Mouse (Mus musculus) CD4-positive helper T cell, adult 2 months (primary cell): Measurements from ENCODE around the gene Tax1bp3.
A peak's percentile ranks its signal among the peaks of the same experiment; 100 is the strongest.

Experiments used
- DNase-seq: peaks from one replicate; pipeline ENCODE4 v3.0.0-alpha.2; 2012; ENCODE audit warnings: low read depth, missing footprints, low spot score

The Tax1bp3 gene

DNA sequence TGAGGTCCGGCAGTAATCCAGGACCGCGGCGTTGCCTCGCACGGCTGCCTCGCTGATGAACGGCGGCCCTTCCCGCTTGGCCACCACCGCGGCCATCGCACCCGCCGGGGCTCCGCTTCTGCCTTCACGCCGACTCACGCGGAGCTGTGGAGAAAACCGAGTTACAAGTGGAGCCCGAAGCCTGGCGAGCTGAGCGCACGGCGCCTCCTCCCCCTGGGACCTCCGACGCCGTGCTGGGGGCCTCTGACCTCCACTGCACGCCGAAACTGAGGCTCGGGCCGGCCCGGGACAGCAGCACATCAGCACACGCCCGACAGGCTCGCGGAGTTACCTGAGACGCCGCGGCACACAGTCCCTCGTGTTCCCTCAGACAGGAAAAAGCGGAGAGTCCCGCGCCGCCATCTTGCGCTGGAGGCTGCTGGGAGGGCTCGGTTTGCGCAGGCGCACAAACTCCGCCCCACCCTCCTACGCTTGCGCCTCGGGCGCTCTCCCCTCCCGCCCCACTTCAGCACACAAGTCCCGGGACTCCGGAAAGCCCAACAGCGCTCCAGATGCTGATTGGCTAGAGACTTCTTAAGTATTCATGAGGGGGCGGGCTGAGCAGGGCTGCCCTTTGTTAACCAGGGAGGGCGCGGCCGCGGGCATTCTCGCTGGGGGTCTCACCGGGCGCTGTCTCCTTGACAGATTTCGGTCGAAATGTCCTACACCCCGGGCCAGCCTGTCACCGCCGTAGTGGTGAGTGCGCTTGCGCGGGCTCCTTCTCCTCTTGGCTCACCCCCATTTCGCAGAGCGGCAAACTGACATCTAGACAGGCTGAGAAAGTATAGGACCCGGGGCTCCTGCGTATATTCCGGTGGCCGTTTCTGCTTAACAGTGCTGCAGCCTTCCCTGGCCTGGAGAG, at the start of gene Tax1bp3, which contains the start of gene Emc6:
TSS of gene Tax1bp3 (plus strand) at position 476 of the 901 bp plus-strand sequence.
TSS of gene Emc6 (minus strand) at position 430 of the 901 bp plus-strand sequence.
- peak; percentile 99 for DNase-seq

DNA sequence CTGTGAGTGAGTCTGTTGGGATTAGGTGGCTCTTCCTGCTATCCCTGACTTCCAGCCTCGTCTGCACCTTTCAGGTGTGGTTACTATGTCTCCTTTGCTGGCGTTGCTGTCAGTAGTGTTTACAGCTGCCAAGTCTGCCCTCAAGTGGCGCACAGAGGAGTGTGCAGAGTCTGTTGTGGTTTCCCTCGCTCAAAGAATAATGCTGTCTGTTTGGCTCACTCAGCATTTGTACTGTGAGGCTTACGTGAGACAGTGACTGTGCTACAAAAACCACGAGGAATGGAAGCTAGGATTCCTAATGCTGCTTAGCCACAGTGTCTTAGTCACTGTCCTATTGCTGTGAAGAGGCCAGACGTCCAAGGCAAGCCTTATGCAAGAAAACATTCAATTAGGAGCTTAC, 45.9 kb upstream of the Tax1bp3 start:
- peak; percentile 77 for DNase-seq

DNA sequence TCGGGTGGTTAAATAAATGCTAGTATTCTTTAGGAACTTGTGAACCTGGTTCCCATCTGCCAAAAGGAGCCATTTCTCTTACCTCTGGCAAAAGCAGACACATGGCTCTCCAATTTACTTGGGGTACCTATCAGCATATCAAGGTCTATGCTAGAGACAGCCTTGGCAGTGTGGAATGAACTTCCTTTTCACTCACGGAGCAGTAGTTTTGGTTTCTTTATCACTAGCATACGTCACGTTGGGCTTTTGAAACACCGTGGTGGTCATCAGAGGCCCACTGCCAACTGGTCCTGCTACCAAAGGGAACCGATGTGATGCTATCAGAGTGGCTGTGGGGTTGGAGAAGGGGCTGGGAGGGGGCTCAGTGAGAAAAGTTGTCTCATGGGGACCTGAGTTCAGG, 43.9 kb upstream of the Tax1bp3 start:
- peak; percentile 51 for DNase-seq

DNA sequence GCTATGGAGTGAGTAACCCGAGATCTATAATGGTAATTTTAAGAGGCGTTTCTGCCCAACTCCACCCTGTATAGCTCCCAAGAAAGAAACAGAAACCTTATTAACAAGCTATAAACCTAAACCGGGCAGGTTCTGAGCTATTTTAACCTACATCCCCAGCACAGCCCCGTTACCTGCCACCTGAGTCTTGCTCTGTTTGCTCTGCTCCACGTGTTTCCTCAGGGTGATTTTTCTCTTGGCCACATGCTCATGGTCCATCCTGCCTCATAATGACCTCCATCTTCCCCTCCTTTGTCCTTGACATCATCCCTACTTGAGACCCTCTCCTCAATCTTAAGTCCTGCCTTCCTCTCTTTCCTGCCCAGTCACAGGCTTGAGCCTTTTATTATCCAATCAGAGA, 42.7 kb upstream of the Tax1bp3 start:
- DNase-seq = no peak

DNA sequence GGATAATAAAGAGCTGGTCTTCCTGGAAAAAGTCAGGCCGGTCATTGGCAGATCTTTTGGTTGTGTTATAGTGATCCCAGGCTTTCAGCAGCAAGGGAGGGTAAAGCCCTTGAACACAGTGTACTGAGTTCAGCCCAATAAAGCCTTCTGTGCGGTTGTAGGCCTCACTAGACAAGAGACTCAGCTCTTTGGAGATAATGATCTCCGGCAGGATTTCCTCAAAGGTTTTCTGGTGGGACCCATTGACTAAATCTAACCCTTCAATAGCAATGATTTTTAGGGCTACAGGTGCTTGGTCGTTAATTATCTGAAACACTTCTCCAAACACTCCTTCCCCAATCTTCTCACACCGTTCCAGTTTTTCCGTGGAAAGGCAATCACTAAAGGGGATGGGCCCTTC, 40.3 kb upstream of the Tax1bp3 start:
- DNase-seq = peak; percentile 66

DNA sequence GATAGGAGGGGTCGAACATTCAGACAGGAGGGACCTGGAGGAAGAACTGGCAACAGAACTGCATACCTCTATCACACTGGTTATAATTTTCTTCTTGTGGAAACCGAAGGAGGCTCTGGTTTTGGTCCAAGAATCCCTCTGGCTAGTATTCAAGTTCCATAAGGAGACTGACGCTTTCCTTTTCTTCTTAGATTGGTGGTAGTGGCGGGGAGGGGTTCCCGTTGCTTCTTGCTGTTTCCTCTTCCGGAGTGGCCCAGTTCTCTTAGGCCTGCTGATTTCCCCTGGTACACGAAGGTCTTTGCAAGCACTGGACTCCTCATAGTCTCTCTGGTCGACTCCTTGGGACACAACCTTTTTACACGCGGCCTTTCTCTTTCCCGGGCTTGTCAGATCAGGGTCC, 39.8 kb upstream of the Tax1bp3 start:
- no peak for DNase-seq

DNA sequence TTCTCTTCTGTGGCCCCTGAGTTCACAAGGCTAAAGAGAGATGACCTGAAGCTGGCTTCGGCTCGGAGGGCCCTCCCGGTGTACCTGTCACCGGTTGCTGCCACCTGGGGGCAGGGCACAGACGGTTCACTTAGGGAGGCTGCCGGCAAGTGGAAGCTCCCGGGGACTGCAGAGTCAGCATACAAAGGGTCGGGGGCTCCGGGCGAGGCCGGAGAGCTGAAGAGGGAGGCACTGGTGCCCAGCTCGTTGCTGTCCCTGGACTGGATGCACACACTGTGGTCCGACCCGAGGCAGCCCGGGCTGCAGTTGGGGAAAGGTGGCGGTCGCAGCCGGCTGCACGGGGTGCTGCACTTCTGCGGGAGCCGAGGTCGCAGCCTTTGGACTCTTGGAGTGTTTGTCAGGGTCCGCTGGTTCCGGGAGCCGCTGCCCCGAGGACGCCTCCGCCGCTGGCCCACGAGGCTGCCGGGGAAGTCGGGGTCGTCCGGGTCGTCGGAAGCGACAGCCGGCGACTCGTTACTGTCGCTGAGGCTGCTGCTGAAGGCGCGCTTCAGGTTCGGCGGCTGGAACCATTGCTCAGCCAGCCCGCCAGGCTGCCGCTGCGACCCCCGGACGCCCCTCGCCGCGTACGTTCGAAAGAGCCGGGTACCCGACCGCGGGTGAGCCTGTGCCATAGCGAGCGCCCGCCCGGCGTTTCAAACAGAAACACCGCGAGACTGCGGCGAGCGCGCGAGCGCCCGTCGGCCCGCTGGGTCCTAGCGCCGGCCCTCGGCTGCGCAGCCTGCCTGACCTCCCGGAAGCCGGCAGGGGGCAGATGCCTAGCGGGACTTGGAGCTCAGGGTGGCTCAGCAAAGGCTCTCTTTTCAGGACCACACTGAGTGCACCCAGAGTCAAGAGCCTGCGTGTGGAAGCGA, 39.0 kb upstream of the Tax1bp3 start, which contains the start of gene Haspin:
TSS of gene Haspin (minus strand) at position 704 of the 911 bp plus-strand sequence.
- DNase-seq = peak; percentile 92

DNA sequence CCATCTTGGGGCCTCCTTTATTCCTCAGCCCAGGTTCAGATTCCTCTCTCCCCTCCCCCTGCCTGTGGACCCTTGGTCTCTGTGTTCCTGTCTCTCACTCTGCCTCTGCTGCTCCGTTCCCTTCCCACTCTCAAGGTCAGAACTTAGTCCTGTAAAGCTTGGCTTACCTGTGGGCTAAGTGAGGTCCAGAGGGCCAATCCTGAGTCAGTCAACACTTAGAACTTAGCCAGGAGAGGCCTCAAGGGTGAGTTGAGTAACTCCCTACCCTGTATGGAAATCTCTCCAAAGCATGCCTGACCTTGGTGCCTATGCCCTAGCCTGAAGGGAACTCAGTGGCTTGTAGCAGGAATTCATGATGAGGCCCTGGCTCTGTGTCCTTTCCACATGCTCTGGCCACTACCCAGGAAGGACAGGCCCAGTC, 32.6 kb upstream of the Tax1bp3 start:
- no peak for DNase-seq

DNA sequence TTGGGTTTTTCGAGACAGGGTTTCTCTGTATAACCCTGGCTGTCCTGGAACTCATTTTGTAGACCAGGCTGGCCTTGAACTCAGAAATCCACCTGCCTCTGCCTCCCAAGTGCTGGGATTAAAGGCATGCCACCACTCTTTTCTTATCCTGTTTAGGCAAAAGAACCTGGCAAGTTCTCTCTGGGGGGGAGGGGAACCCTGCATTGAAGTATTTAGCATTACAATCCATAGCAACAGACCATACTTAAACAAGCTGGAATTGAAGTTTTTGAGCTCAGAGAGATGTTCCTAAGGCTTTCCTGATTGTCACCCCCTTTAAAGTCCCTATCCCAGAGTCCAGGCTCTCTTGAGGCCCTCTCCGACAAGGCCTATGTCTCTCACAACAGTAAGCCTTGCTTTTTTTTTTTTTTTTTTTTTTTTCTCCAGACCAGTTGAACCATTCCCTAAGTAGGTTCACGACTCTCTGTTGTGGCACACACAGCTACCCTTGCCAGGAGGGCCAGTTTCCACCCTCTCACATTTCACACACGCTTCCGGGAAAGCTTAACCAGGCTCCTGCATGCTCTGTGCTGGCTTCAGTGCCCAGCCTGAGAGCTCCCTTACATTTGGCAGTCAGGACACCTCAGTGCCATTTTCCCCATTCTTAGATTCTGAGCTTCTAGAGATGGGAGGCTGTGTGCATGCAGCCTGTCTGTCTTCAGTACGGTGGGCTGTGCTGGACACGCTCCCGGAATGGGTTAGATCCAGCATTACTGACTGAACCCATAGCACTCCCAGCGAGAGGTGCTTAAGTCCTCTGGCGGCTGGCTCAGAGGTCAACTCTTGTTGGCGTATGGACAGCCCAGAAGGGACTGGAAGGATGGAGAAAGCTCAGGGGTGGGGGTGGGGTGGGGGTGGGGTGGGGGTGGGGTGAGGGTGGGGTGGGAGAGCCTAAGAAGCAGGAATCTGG, 30.6 kb upstream of the Tax1bp3 start:
- no peak for DNase-seq

DNA sequence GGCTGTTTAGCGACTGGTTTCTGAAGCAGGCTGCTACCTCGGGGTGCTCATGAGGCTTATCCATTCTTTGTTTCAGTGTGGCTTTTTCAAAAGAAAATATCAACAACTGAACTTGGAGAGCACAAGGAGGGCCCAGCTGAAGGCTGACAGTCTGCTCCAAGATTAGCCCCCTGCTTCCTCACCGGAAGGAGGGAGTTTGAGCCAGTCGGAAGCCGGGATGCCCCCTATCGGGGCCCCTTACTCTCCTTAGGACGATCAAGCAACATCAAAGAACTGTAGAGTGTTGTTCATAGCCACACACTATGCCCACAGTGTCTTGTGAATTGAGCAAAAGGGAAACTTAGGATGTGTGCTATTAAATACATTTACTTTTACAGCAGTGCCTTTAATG, 29.9 kb upstream of the Tax1bp3 start:
- no peak for DNase-seq

DNA sequence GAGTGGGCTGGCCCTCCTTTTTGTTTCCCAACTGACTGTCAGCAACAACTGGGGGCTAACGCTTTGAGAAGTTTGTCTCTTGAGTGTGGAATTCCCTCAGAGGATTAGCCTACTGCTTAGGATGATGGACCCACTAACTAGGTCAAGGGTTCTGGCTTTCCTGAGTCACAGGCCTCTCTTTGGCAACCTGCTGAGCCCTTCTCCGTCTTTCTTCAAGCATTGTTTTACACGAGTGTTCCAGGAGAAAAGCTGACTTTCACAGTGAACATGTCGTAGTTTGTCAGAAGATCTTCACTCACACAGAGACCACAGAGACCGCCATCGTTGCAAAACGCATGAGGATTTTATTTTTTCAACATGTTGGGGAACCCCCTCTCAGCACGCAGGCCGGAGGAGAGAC, 28.7 kb upstream of the Tax1bp3 start:
- no peak for DNase-seq

DNA sequence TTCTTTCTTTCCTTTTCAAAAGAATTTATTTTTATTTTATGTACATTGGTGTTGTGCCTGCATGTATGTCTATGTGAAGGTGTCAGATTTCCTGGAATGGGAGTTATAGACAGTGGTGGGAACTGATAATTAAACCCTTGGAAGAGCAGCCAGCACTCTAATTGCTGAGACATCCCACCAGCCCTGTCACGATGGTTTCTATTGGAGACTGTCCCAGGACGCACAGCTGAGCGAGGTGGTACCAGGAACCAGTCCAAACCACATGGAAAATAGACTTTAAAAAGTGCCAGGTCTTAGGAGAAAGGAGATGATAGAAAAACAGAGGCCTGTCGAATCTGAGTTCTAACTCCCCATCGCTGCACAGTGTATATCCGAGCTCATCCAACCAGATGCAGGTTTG, 21.8 kb upstream of the Tax1bp3 start:
- DNase-seq = no peak

DNA sequence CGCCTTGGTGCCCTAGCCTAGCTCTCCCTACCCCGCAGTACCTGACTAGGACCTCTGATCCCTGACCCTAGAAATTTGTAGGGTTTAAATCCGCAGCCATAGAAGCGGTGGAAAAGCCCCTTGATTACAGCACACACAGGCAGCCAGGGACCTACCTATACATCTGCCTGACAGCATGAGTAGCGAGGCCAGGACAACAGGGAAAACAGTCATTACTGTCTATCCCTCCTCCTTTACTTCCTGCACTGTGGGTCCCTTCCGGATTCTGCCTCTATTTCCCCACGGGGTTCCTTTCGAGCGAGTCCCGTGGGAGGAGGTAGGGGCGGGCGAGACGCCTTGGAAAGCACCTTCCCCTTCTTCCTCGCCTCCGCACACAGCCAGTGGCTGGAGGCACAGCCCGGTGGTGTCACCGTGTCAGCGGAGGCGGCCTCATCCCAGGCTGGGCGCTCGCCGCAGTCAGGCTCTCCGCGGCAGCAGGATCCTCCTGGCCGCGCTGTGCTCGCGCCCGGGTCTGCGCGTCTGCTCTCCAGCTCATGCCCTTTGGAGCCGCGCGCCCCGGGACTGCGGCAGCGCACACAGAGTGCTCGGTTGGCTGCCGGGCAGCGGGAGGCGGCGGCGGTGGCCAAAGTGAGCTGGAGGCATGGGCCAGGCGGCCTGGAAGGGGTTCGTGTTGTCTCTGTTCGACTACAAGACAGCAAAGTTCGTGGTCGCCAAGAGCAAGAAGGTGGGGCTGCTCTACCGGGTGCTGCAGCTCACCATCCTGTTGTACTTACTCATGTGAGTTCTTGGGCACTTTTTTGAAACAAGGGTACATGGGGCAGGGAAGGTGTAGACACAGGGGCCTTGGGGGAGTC, 16.7 kb upstream of the Tax1bp3 start, which contains the start of gene P2rx5:
TSS of gene P2rx5 (plus strand) at position 465 of the 854 bp plus-strand sequence.
- peak; percentile 25 for DNase-seq

DNA sequence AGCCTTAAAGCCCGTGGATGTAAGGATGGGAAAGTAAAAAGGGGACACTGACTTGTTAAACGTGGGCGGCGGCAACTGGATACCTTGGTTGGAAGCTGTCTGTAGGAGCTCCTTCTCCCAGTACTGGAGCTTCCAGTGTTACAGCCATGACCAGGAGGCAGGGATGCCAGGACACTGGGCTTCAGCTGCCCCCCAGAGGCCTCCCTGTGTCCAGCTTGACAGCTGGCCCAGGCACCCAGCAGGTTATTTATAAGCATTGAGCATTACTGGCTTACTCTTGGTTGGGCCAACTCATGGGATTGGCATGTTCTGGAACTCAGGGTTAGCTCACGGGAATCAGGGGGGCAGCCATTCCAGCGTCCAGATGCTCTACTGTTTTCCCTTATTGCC, 16.1 kb upstream of the Tax1bp3 start:
- no peak for DNase-seq

DNA sequence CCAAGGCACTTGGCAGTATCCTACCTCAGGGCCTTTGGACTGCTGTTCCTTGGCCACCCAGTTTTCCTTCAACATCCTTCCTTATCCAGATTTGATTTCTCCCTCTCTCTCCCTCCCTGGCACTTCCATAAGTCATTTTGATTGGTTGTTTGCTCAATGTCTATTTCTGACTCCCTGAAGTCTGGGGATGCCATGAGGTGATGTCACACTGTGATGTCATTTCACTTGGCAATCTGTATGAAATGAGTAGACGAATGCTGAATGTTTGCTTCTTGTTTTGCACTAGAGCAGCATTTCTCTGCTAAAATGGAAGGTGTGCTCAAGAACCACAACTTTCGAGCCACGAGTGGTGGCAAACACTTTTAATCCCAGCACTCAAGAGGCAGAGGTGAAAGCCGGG, 15.3 kb upstream of the Tax1bp3 start:
- no peak for DNase-seq

DNA sequence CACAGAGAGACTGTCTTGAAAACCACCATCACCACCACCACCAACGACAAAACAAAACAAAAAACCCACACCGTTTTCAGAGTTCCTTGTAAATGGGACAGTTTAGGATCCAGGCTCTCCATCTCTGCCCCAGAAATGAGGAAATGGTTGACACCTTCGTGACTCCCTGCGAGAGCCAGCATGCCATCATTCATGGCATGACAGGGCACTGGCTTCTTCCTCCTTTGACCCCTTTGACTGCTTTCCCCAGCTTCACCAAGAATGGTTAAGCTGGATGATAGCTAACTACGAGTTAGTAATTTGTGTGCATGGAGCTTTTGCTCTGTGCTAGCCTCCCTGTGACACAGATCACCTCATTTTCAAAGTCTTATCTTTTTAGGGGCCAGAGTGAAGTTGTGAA, 14.6 kb upstream of the Tax1bp3 start:
- no peak for DNase-seq

DNA sequence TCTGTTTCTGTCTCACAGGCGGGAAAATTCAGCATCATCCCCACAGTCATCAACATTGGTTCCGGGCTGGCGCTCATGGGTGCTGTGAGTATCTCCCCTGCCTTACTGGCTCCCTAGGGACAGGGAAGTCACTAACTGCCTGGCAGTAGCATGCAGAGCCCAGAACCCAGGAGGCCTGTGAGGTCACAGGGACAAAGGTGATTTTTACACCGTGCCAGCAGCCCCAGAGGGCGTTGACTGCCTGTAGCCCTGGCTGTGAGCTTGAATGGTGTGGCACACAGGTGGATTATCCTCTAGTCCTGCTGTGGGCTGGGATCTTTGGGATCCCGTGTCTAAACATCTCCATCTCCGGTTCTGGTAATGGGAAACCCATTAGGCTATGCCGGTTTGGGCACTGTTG, 8.8 kb upstream of the Tax1bp3 start:
- DNase-seq = no peak

DNA sequence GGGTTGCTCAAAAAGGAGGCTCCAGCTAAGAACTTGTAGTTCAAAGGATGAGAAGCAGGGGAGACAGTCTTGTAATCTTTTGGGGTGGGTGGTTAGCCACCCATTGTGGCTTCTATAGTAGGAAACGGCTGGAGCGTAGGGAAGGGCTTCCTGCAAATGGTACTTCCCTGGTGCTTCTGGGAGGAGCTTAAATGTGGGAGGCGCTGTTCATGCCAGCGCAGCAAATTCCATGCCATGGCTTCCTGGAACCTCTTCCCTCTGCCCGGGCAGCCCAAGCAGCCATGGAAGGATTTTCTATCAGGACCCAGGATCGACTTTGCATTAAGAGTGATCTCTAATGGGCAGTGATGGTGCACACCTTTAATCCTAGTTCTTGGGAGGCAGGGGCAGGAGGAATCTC, 8.3 kb upstream of the Tax1bp3 start:
- no peak for DNase-seq

DNA sequence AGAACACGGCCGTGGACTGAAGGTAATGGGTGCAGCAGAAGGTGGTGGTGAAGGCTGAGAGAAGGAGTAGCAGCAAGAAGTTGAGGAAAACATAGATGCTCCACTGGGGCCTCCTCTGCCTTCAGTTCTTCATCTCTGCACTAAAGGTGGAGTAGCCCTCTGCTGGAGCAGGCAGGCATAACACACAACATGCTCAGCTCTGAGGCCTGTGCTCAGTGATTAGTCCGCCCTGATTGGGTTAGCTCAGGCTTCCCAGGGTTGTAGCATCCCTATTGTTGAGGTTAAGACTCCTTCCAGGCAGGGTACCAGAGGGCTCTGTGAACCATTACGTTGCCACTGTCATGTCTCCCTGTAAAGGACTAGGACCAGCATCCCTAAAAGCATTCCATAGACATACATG, 7.7 kb upstream of the Tax1bp3 start:
- DNase-seq = peak; percentile 55

DNA sequence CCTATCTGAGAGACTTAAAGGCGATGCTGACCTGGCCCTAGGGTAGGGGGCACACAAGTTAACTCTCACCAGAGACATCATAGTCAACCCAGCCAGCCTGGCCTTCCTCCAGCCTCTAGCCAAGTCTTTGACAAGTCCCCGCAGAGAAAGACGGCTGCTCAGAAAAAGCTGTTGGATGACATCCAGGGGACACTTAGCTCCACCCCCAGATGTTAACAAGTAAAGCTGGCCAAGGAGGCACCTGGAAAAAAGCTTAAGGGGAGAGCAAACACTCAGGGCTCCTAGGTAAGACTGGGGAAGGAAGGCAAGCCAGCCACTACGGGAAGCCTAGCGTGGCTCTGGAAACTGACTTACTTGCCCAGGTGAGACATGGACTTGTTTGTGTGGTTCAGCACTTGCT, 4.7 kb upstream of the Tax1bp3 start:
- DNase-seq = no peak
